Mouse (Mus musculus) liver, embryonic 16.5 days (tissue): ENCODE measurements around the gene D330045A20Rik. TPM values are rescaled to one million over a fixed set of nuclear protein-coding genes. Genes with fewer than 3 reads are reported as not detected.
"Not testable (repeated sequence)": the region's sequence is repeated elsewhere in the genome, so short reads cannot be mapped to it uniquely, and the experiment has no call there.

Source experiments
- ATAC-seq: fragments of 200-750 bp; cut with Nextera tagmentation; 2 replicates; pipeline ENCODE4 v1.8.0; 2017; ENCODE audit warnings: low read depth, mild to moderate bottlenecking, moderate number of reproducible peaks, moderate library complexity
- H3K27ac ChIP-seq: fragments of 300-500 bp; sonication (generic); 2 replicates; pipeline ENCODE4 v1.5.1; 2014; ENCODE audit warnings: mild to moderate bottlenecking, low read length
- H3K27me3 ChIP-seq: fragments of 300-500 bp; sonication (generic); 2 replicates; pipeline ENCODE4 v1.6.1; 2014; ENCODE audit warnings: low read depth, low read length, mixed read lengths; ENCODE audit not compliant: control insufficient read depth, insufficient read depth
- H3K36me3 ChIP-seq: fragments of 300-500 bp; sonication (generic); 2 replicates; pipeline ENCODE4 v1.6.1; 2014; ENCODE audit warnings: mild to moderate bottlenecking; ENCODE audit not compliant: control insufficient read depth, insufficient read depth
- H3K4me1 ChIP-seq: fragments of 300-500 bp; sonication (generic); 2 replicates; pipeline ENCODE4 v1.6.1; 2014; ENCODE audit warnings: low read depth, low read length, mixed read lengths; ENCODE audit not compliant: control insufficient read depth
- H3K4me2 ChIP-seq: fragments of 300-500 bp; sonication (generic); 2 replicates; pipeline ENCODE4 v1.6.1; 2014; ENCODE audit warnings: low read depth, low read length, mixed read lengths
- H3K4me3 ChIP-seq: fragments of 300-500 bp; sonication (generic); 2 replicates; pipeline ENCODE4 v1.5.1; 2014; ENCODE audit warnings: low read depth, mild to moderate bottlenecking, low read length
- H3K9ac ChIP-seq: fragments of 300-500 bp; sonication (generic); 2 replicates; pipeline ENCODE4 v1.6.1; 2014; ENCODE audit warnings: low read depth, low read length
- H3K9me3 ChIP-seq: fragments of 300-500 bp; sonication (generic); replicated peaks from 2 replicates; pipeline ENCODE4 v1.6.1; 2016; ENCODE audit warnings: low read length; ENCODE audit not compliant: control insufficient read depth
- WGBS: fragments of 180-500 bp; shearing (Covaris S2); extraction: QIAGEN DNeasy Blood & Tissue Kit; methylation state at CpG from one replicate; pipeline ENCODE4 v1.1.7; 2014; ENCODE audit not compliant: insufficient replicate concordance; 5-methylcytosine and 5-hydroxymethylcytosine counted together
- polyA plus RNA-seq: library from polyadenylated mRNA; unstranded; fragments of >200 nt; fragmentation: Nextera tagmentation; extraction: Ambion mirVana; gene quantifications from 2 replicates; pipeline ENCODE4 v1.2.1, GENCODE M21; 2015

D330045A20Rik gene
- polyA plus RNA-seq, 1 experiment from 2014 or later: 0.53 TPM

GRCm38 (mm10) chrX:139562255-139562924 is 82.2 kb downstream of the D330045A20Rik start:
- WGBS: 51% methylated on average over 5 of the region's 5 CpGs
- H3K9ac ChIP-seq: no peak overlapping the region
- H3K27ac ChIP-seq: no peak overlapping the region
- H3K36me3 ChIP-seq: no peaks in the 10 kb centered on the region
- H3K4me1 ChIP-seq: no peaks in the 10 kb centered on the region; the same call in 1 of the 2 replicates
- no peak overlapping the region for H3K4me2 ChIP-seq
- peak; percentile 78 for ATAC-seq
- no peaks in the 10 kb centered on the region for H3K27me3 ChIP-seq
- no peaks in the 10 kb centered on the region for H3K9me3 ChIP-seq
- H3K4me3 ChIP-seq: no peak overlapping the region

- no peak within 1 kb of the TSS for H3K9ac ChIP-seq
- no peak within 1 kb of the TSS for H3K4me2 ChIP-seq
- 55% methylated on average over 8 of the region's 8 CpGs for WGBS
- ATAC-seq: no peak
- H3K27ac ChIP-seq: no peak within 1 kb of the TSS
- H3K4me3 ChIP-seq: no peak within 1 kb of the TSS
- H3K27me3 ChIP-seq: no peaks in the 10 kb centered on the region
- no peaks in the 10 kb centered on the region for H3K36me3 ChIP-seq
- no peaks in the 10 kb centered on the region for H3K9me3 ChIP-seq
- H3K4me1 ChIP-seq: no peaks in the 10 kb centered on the region; the same call in 1 of the 2 replicates
These were observed 82.8 kb downstream of the D330045A20Rik start, which contains the start of gene Rnf128 for GRCm38 (mm10) chrX:139562925-139563461. TSS of gene Rnf128 (plus strand) at chrX:139563316.

GRCm38 (mm10) chrX:139570054-139570453 is 89.9 kb downstream of the D330045A20Rik start:
- WGBS: 58% methylated on average over 3 of the region's 3 CpGs
- no peak for ATAC-seq

GRCm38 (mm10) chrX:139578649-139579278 is 98.6 kb downstream of the D330045A20Rik start:
- Histone ChIP-seq H3K9me3 (no peaks in the 10 kb centered on the region), H3K4me2 (no peak overlapping the region), H3K4me1 (no peaks in the 10 kb centered on the region), H3K27me3 (no peaks in the 10 kb centered on the region), H3K36me3 (no peaks in the 10 kb centered on the region), H3K4me3 (no peak overlapping the region), H3K27ac (no peak overlapping the region), H3K9ac (no peak overlapping the region)
- 63% methylated on average over 6 of the region's 6 CpGs for WGBS
- no peak for ATAC-seq

More at GRCm38 (mm10) chrX:139570054-139570453, 89.9 kb downstream of the D330045A20Rik start:
- no peak overlapping the region for H3K9ac ChIP-seq
- H3K4me2 ChIP-seq: no peak overlapping the region
- no peaks in the 10 kb centered on the region for H3K9me3 ChIP-seq
- no peaks in the 10 kb centered on the region for H3K4me1 ChIP-seq
- H3K27ac ChIP-seq: no peak overlapping the region
- H3K27me3 ChIP-seq: no peaks in the 10 kb centered on the region
- H3K4me3 ChIP-seq: no peak overlapping the region
- no peaks in the 10 kb centered on the region for H3K36me3 ChIP-seq

- H3K4me2 ChIP-seq: no peak overlapping the region
- no peak overlapping the region for H3K4me3 ChIP-seq
- H3K9ac ChIP-seq: no peak overlapping the region
- no peaks in the 10 kb centered on the region for H3K27me3 ChIP-seq
- no peak for ATAC-seq
- H3K9me3 ChIP-seq: no peaks in the 10 kb centered on the region
- 46% methylated on average over 4 of the region's 4 CpGs for WGBS
- no peaks in the 10 kb centered on the region for H3K36me3 ChIP-seq
- no peaks in the 10 kb centered on the region for H3K4me1 ChIP-seq
- H3K27ac ChIP-seq: no peak overlapping the region
These were observed 103.4 kb downstream of the D330045A20Rik start for GRCm38 (mm10) chrX:139583616-139584015.

- not testable (repeated sequence) for H3K27ac ChIP-seq, H3K9ac ChIP-seq, H3K36me3 ChIP-seq, H3K9me3 ChIP-seq, H3K4me1 ChIP-seq, ATAC-seq, H3K4me3 ChIP-seq, H3K27me3 ChIP-seq, H3K4me2 ChIP-seq
- WGBS: 54% methylated on average over 2 of the region's 2 CpGs
These were observed 106.5 kb downstream of the D330045A20Rik start for GRCm38 (mm10) chrX:139586676-139587075.

- Histone ChIP-seq H3K27me3 (no peaks in the 10 kb centered on the region), H3K9ac (no peak overlapping the region), H3K36me3 (no peaks in the 10 kb centered on the region), H3K4me2 (no peak overlapping the region), H3K9me3 (no peaks in the 10 kb centered on the region), H3K4me3 (no peak overlapping the region), H3K4me1 (no peaks in the 10 kb centered on the region), H3K27ac (no peak overlapping the region)
- 58% methylated on average over 6 of the region's 6 CpGs for WGBS
- ATAC-seq: peak; percentile 80
These were observed 116.2 kb downstream of the D330045A20Rik start for GRCm38 (mm10) chrX:139596404-139596803.
